Mouse (Mus musculus) lung, adult 10 weeks (tissue): ENCODE data around the gene Prr9. TPM values are rescaled to one million over a fixed set of nuclear protein-coding genes. Genes with fewer than 3 reads are reported as not detected.

Experiments
- polyA plus RNA-seq: library from polyadenylated mRNA; stranded (reverse); fragments of 350-450 nt; fragmentation: Illumina TruSeq; extraction: RNeasy Lipid Tissue Mini Kit (QIAGEN cat#74804); gene quantifications from one replicate; pipeline ENCODE4 v1.2.3, GENCODE M21; 2014; ENCODE audit warnings: low read depth, low replicate concordance; ENCODE audit not compliant: insufficient read depth

Prr9 gene
- polyA plus RNA-seq, result not detected

DNA sequence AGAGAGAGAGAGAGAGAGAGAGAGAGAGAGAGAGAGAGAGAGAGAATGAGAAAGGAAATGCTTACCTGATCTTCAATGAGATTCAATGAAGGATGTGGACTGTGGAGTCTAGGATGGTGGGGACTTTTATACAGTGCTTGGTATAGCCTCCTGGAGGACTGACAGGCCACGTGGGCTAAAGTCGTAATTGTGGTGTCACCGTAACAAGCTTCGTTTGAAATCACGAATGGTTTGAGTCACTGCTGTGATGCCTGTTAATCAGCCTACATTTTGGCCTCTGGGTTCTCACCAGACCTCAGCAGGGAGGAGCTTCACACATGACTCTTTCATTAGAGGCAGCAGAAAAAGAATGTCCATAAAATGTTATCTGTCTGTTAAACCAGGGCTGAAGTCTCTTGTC lies at the start of gene Prr9:
Gene Prr9 (minus strand): TSS at position 101 of the 400 bp plus-strand sequence.

DNA sequence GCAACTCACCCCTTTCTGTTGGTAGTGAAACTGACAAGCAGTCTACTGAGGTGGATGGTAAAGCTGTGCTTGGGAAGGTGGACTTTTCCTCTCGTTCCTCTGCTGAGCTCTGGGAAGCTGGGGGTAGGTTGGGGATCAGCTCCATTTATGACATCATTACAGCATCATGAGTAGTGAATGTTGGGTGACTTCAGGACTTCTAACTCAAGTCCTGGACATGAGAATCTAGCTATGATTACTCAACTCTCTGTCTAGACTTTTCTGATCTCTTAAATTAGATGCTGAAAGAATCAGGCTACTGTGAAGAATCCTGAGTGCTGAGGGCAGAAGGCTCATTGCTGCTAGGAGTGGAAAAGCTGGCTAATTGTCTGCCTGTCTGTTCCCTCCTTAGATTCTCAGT lies 18.9 kb upstream of the Prr9 start, which contains the start of gene Lelp1:
Gene Lelp1 (minus strand): TSS at position 101 of the 400 bp plus-strand sequence.

DNA sequence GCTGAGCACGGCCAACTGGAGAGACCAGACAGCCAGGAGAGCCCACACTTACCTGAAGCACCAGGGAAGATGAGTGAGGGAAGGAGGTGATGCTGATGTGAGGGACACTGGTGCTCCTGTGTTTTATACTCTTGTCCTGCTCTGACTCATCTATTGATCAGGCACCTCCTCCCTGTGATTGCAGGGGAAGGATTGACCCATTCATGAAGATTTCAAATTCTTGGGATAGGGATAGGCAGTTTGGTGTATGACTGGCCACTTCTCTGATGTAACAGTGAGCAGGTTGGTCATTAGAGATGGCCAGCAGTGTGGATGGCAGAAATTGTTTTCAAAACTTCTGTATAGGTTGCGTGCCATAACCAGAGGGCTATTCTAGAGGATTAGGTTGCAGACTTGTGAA lies 40.7 kb downstream of the Prr9 start, which contains the start of gene Lor:
Gene Lor (minus strand): TSS at position 101 of the 400 bp plus-strand sequence.

Other genes with a start within 250 kb of the Prr9 start
- gene Pglyrp3, start 109.4 kb downstream of the Prr9 start, polyA plus RNA-seq, result not detected
- 0.13 TPM for gene Lor, start 40.8 kb downstream of the Prr9 start, polyA plus RNA-seq
- not detected for gene Lelp1, start 18.8 kb upstream of the Prr9 start, polyA plus RNA-seq
- gene Sprr2a1, start 91.9 kb upstream of the Prr9 start, polyA plus RNA-seq, result not detected
- gene Sprr2a2, start 92.0 kb upstream of the Prr9 start, polyA plus RNA-seq, result 0.51 TPM
- not detected for gene Sprr2a3, start 161.5 kb upstream of the Prr9 start, polyA plus RNA-seq
- gene Sprr2b, start 192.7 kb upstream of the Prr9 start, polyA plus RNA-seq, result not detected
- gene Sprr2d, start 215.2 kb upstream of the Prr9 start, polyA plus RNA-seq, result not detected
- gene Sprr2e, start 228.2 kb upstream of the Prr9 start, polyA plus RNA-seq, result not detected
- not detected for gene Sprr2f, start 241.2 kb upstream of the Prr9 start, polyA plus RNA-seq